In the genomic region with DNA sequence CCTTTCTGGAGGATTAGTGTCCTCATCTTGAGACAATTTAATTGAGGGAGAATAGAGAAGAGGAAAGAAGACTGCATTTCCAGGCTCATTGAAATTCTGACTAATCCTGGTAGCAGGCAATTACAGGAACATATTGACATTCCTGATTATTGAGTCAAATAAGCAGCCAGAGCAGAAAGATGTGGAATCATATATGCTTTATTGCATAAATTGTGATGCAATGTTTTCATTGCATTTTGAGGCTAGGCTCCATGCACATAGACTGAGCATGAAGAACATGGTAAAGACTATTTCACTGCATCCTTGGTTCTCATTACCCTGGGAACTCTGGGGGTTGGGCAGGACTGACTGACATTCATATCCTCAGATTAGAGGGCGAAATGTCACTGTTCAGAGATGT, we compare ENCODE assay signal across 14 mouse cellular contexts.
"Had no signal": no experiment of that assay in that cellular context is flagged by ENCODE, and none has a peak within 500 bp of the region (broad histone marks: within the 10 kb centered on the region; RNA-seq: fewer than 3 reads in every experiment).

No protein-coding gene starts in this region.

- H3K27ac ChIP-seq: midbrain, embryonic 10.5 days; midbrain, embryonic 13.5 days; neural tube, embryonic 12.5 days had no signal

- H3K4me1 ChIP-seq: neural tube, embryonic 12.5 days had no signal

- H3K36me3 ChIP-seq: midbrain, embryonic 10.5 days; midbrain, embryonic 13.5 days; neural tube, embryonic 12.5 days had no signal

- H3K4me3 ChIP-seq: midbrain, embryonic 10.5 days; midbrain, embryonic 13.5 days; neural tube, embryonic 12.5 days had no signal

- H3K4me2 ChIP-seq: lung, embryonic 14.5 days; midbrain, embryonic 13.5 days; neural tube, embryonic 12.5 days had no signal

- ATAC-seq: midbrain, embryonic 13.5 days; midbrain, embryonic 16.5 days had no signal

- H3K9ac ChIP-seq: lung, embryonic 14.5 days; midbrain, embryonic 13.5 days; neural tube, embryonic 12.5 days had no signal

- H3K27me3 ChIP-seq: midbrain, embryonic 13.5 days; neural tube, embryonic 12.5 days had no signal

- H3K9me3 ChIP-seq: midbrain, embryonic 10.5 days; midbrain, embryonic 13.5 days; neural tube, embryonic 12.5 days had no signal

- DNase-seq: lung, adult 18-20 months; lung, embryonic 14.5 days; lung, postnatal 10 days; lung, postnatal 4 days; right cerebral cortex, postnatal 14 days; right cerebral cortex, postnatal 4 days; spleen, adult 18-20 months; thymus, adult 18-20 months; thymus, postnatal 14 days; thymus, postnatal 36 days had no signal
